Mouse (Mus musculus): ENCODE results near the gene Sh3bp4.

Sh3bp4 gene

GRCm38 (mm10) chr1:89070103-89070700 lies at the start of gene Sh3bp4:
Gene Sh3bp4, plus strand, starts transcription at chr1:89070415.
- peak; percentile 99 for DNase-seq (ENCODE audit: low spot score)

- DNase-seq (ENCODE audit: low spot score), result no peak
Measured at GRCm38 (mm10) chr1:89022997-89023396, 47.2 kb upstream of the Sh3bp4 start.

GRCm38 (mm10) chr1:89024696-89025612 lies 45.3 kb upstream of the Sh3bp4 start:
- no peak for DNase-seq (ENCODE audit: low spot score)

- no peak for DNase-seq (ENCODE audit: low spot score)
Measured at GRCm38 (mm10) chr1:89026040-89026439, 44.2 kb upstream of the Sh3bp4 start.

- DNase-seq (ENCODE audit: low spot score), result no peak
Measured at GRCm38 (mm10) chr1:89029136-89029927, 40.9 kb upstream of the Sh3bp4 start.

- DNase-seq (ENCODE audit: low spot score), result no peak
Measured at GRCm38 (mm10) chr1:89033661-89034060, 36.6 kb upstream of the Sh3bp4 start.

- DNase-seq (ENCODE audit: low spot score), result no peak
Measured at GRCm38 (mm10) chr1:89034061-89034460, 36.2 kb upstream of the Sh3bp4 start.

GRCm38 (mm10) chr1:89035115-89035514 lies 35.1 kb upstream of the Sh3bp4 start:
- no peak for DNase-seq (ENCODE audit: low spot score)

- DNase-seq (ENCODE audit: low spot score), result no peak
Measured at GRCm38 (mm10) chr1:89039836-89040235, 30.4 kb upstream of the Sh3bp4 start.

- no peak for DNase-seq (ENCODE audit: low spot score)
Measured at GRCm38 (mm10) chr1:89041290-89041689, 28.9 kb upstream of the Sh3bp4 start.

- no peak for DNase-seq (ENCODE audit: low spot score)
Measured at GRCm38 (mm10) chr1:89042081-89042480, 28.1 kb upstream of the Sh3bp4 start.

- DNase-seq (ENCODE audit: low spot score), result no peak
Measured at GRCm38 (mm10) chr1:89042956-89043355, 27.3 kb upstream of the Sh3bp4 start.

GRCm38 (mm10) chr1:89045403-89045802 lies 24.8 kb upstream of the Sh3bp4 start:
- no peak for DNase-seq (ENCODE audit: low spot score)

- DNase-seq (ENCODE audit: low spot score), result no peak
Measured at GRCm38 (mm10) chr1:89049506-89049905, 20.7 kb upstream of the Sh3bp4 start.

- DNase-seq (ENCODE audit: low spot score), result no peak
Measured at GRCm38 (mm10) chr1:89056175-89056574, 14.0 kb upstream of the Sh3bp4 start.

GRCm38 (mm10) chr1:89057430-89057829 lies 12.8 kb upstream of the Sh3bp4 start:
- no peak for DNase-seq (ENCODE audit: low spot score)

GRCm38 (mm10) chr1:89058011-89058410 lies 12.2 kb upstream of the Sh3bp4 start:
- DNase-seq (ENCODE audit: low spot score), result no peak

GRCm38 (mm10) chr1:89062977-89063376 lies 7.2 kb upstream of the Sh3bp4 start:
- DNase-seq (ENCODE audit: low spot score), result no peak

- no peak for DNase-seq (ENCODE audit: low spot score)
Measured at GRCm38 (mm10) chr1:89063800-89064199, 6.4 kb upstream of the Sh3bp4 start.

GRCm38 (mm10) chr1:89068812-89069211 lies 1.4 kb upstream of the Sh3bp4 start:
- no peak for DNase-seq (ENCODE audit: low spot score)

GRCm38 (mm10) chr1:89069479-89070102 lies 624 bp upstream of the Sh3bp4 start:
- no peak for DNase-seq (ENCODE audit: low spot score)

- no peak for DNase-seq (ENCODE audit: low spot score)
Measured at GRCm38 (mm10) chr1:89070871-89071361, 701 bp downstream of the Sh3bp4 start.
